Mouse (Mus musculus) CD4-positive, CD25-positive, alpha-beta regulatory T cell, adult 2 months (primary cell): Measurements from ENCODE around the gene Tmcc1.
"Not testable (repeated sequence)": the region's sequence is repeated elsewhere in the genome, so short reads cannot be mapped to it uniquely, and the experiment has no call there.

Experiments used
- DNase-seq: peaks from one replicate; pipeline ENCODE4 v3.0.0-alpha.2; 2012; ENCODE audit warnings: low read depth, low spot score

Gene Tmcc1

DNA sequence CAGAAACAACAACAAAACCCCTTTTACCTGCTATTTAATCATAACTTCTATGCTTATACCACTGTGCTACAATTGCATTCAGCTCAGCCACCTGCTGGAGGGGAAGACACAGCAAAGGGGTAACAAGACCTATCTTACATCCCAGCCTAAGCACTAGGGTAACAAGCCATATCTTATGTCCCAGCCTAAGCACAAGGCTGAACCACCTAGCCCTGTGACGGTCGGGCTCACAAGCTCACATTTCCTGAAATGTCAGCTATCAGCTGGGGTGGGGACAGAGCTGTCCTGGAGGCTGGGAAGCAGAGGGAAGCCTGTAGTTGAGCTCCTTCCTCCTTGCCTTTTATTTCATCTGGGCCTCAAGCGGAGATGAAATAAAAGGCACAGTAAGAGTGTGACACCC lies 115.7 kb downstream of the Tmcc1 start:
- DNase-seq, result no peak

DNA sequence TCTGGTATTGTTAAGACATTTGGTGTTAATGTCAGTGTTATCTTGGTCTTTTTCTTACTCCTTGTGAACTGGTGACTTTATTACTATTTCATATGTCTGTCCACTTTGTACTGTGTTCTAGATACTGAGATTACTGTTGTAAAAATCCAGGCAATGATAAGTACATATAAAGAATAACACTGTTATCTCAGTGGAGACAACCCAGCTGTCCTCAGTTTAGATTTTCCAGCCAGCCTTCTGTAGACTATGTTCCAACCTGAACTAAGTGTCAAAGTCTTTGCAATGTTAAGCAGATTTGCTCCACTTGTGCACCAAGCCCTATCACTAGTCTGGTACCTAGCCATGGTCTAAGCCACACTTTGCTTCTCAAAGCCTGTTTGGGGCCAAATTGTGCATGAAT lies 118.4 kb downstream of the Tmcc1 start:
- DNase-seq, result no peak

- DNase-seq, result no peak
These were observed 119.7 kb downstream of the Tmcc1 start for GRCm38 (mm10) chr6:116073610-116074009.

DNA sequence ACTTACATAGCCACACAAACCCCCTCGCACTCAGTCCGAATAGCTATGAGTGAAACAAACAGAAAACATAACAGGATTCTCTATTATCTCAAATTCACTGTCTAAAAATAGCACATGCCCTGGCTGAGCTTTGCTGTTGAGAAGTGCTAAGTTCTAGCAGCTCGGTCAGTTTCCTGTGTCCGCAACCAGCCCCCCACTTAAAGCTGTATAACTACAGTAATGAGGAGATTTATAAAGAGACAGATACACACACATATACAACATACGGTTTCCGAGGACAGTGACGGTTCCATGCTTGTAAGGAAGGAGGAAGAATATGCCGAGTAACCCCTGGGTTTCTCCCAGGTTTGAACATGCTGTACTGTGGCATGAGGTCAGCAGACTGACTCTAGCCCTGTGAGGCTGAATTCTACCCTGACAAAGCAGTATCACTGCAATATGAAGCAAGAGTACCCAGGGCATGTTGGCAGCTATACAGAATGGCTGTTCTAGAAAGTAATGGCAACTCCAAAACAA lies 120.5 kb downstream of the Tmcc1 start:
- DNase-seq, result no peak

- DNase-seq, result no peak
These were observed 121.0 kb downstream of the Tmcc1 start for GRCm38 (mm10) chr6:116072221-116072745.

GRCm38 (mm10) chr6:116071781-116072180 lies 121.5 kb downstream of the Tmcc1 start:
- DNase-seq, result no peak

GRCm38 (mm10) chr6:116070558-116070957 lies 122.7 kb downstream of the Tmcc1 start:
- DNase-seq, result no peak

DNA sequence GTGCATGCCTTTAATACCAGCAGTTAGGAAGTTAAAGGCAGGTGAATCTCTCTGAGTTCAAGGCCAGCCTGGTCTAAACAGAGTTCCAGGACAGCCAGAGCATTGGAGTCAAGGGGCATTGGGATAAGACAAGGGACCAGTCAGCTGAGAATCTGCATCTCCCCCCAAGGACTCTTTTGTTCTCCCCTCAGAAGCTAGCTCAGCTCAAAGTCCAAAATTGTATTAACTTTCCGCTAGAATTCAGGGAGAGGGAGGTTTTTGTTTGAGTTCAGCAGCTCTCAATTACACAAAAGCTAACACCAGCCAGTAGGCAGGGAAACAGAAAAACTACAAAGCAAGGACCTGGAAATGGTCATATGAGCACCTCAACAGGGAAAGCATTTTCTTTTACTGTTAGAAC lies 129.8 kb downstream of the Tmcc1 start:
- no peak for DNase-seq

GRCm38 (mm10) chr6:116059542-116059941 lies 133.7 kb downstream of the Tmcc1 start:
- DNase-seq, result not testable (repeated sequence)

- DNase-seq, result no peak
These were observed 134.6 kb downstream of the Tmcc1 start for GRCm38 (mm10) chr6:116058541-116059300.

GRCm38 (mm10) chr6:116056676-116057264 lies 136.5 kb downstream of the Tmcc1 start:
- peak; percentile 18 for DNase-seq

DNA sequence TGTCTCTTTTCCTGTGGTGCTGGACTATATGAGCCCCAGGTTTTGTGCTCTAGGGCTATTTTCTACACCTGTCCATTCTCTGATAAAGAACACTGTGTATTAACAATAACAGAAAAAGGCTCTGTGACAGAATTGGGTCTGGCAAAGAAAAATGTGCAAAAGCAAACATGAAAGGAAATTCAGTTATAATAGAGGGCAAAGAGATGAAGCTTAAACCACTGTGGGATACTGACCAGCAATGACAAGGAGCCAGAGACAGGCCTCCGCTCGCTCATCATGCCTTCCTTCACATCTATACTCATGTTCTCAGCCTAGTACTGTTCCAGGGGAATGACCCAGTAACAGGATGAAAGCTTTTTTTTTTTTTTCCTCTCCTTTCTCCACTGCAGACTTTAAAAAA lies 137.5 kb downstream of the Tmcc1 start:
- DNase-seq, result no peak

DNA sequence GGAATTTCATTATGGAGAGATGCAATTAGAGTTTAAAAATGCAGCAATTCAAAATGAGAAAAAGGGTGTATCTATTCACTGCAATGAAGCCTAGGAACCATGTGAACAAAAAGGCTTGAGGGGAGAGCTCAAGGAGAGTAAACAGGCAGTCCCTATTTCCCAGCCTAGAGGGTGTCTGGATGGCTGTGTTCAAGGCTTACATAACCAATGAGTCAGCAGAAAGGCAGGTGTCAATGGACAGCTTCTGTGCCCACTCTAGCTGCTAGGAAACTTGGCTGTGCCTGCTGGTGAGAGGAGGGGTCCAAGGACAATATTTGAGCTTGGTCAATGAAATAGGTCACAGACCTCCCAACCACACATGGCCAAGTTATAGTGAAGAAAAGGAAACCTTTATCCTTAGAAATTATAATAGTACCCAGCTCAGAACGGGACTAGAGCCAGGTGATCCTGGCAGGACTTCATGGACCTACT lies 138.2 kb downstream of the Tmcc1 start:
- no peak for DNase-seq

- no peak for DNase-seq
These were observed 145.4 kb downstream of the Tmcc1 start for GRCm38 (mm10) chr6:116047896-116048295.

GRCm38 (mm10) chr6:116047366-116047765 lies 145.9 kb downstream of the Tmcc1 start:
- no peak for DNase-seq

DNA sequence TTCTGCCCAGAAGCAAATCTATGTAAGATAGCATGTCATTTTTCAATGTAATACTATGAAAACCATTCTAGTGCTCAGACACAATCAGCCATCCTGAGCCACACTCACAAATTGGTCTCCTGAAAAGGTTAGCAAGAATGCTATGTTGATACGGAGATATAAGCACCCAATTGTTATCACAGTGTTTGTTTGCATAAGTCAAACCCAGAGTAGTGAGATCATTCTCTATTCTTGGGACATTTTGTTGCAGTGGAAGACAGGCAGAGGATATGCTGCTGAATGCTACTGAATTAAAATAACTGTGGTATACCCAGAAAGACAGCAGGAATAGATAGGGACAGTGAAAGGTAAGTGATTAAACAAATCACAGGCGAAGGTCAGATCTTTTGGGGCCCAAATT lies 149.2 kb downstream of the Tmcc1 start:
- no peak for DNase-seq

- DNase-seq, result no peak
These were observed 155.1 kb downstream of the Tmcc1 start for GRCm38 (mm10) chr6:116038222-116038621.

DNA sequence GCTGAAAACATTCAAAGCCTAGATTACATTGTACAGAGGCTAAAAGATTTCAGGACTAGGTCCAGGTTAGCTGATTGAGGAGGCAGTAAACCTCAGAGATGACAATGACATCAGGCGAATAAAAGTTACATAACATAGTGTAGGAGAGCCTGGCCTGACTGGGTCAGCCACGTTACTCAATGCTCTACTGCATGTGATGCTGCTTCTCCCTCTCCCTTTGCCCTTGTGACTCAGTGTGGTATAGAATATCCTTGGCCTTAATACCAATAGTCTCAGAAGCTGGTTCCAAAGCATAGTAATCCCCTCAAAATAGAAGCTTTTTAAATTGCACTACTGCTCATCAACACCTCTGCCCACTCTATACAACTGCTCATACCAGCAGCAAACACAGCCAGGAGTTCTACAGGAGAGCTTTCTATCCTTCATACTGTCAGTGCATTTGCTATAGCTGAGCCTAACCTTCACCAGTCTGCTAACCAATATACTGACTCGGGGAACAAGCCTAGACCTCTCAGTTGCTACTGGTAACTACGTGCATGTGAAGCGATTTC lies 155.9 kb downstream of the Tmcc1 start:
- no peak for DNase-seq

GRCm38 (mm10) chr6:116036555-116036954 lies 156.7 kb downstream of the Tmcc1 start:
- no peak for DNase-seq

DNA sequence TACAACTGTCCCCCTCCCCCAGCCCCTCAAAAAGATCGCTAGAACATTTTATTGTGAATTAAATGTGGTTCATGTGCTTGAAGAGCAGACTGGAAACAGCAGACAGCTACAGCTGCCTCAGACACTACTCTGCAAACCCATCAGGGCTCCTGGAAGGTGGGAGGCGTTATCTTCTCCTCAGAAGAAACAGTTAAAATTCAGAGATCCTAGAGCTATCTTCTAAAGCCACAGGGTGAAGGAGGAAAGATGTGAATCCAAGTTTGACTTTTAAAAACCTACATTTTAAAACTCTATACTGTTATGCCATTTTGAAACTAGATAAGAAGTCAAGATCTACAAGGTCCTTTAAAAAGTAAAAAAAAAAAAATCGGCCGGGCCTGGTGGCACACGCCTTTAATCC lies 162.2 kb downstream of the Tmcc1 start:
- DNase-seq, result no peak

- DNase-seq, result no peak
These were observed 168.6 kb downstream of the Tmcc1 start for GRCm38 (mm10) chr6:116024666-116025065.

DNA sequence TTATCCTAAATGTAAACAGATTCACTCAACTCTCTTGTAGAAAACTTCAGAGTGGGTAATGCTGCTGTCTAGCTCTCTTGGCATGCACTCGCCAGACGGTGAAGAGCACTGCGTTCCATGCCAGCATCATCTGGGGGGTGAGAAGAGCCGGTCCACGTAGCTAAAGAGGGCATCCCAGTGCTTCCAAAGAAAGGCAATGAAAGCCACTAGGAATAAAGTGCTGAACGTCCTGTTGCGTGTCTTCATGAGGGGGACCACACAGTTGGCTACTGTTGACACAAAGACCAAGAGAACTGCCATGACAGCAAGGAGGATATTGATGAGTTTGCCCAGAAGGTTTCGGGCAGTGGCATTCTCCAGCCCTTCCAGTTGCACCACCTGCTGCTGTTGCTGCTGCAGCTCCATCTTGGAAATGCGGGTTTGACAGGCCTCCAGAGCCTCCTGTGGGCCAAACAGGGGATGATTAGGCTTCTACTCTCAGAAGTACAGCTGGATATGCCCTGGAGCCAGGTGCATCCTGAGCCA lies 171.3 kb downstream of the Tmcc1 start:
- DNase-seq, result no peak
